Mouse (Mus musculus): Measurements from ENCODE around the gene Gm26938.

DNA sequence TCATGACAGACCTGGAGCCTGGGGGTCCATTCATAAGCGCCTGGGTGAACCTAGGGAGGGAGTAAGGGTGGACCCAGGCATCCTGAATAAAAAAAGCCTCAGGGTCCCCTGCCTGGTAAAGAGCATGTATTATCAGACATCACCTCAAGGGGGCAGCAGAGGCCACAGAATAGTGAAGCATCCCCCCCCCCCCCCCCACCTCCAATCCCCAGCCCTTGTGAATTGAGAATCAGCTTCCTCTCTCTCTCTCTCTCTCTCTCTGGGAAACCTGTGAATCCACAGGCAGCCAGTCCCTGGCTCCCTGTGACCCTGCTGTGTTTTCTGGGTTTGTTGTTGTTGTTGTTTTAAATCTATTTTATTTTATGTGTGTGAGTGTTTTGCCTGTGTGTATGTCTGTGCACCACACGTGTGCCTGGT, 12.3 kb upstream of the Gm26938 start:
- TF ChIP-seq GATA1 (IDR thresholded peaks at IDR 0.05; ENCODE audit: low read length): no peak
- TF ChIP-seq TAL1 (IDR thresholded peaks at IDR 0.05; ENCODE audit: low read length): no peak

Data from erythroblast, embryonic 14.5 days (primary cell).